Mouse (Mus musculus) embryo, embryonic 10 days (tissue): ENCODE results near the gene Fcer1g.

Source experiments
- DNase-seq: peaks from one replicate; pipeline ENCODE4 v3.0.0-alpha.2; 2015; ENCODE audit warnings: low spot score

Fcer1g gene

GRCm38 (mm10) chr1:171265971-171266744 lies 32.0 kb upstream of the Fcer1g start:
- DNase-seq: no peak

GRCm38 (mm10) chr1:171263666-171264461 lies 29.7 kb upstream of the Fcer1g start:
- no peak for DNase-seq

GRCm38 (mm10) chr1:171263185-171263611 lies 29.0 kb upstream of the Fcer1g start:
- DNase-seq: peak; percentile 54

GRCm38 (mm10) chr1:171262594-171263130 lies 28.5 kb upstream of the Fcer1g start:
- DNase-seq: peak; percentile 23

- no peak for DNase-seq
Measured at GRCm38 (mm10) chr1:171260316-171260715, 26.2 kb upstream of the Fcer1g start.

- DNase-seq: no peak
Measured at GRCm38 (mm10) chr1:171258921-171259320, 24.8 kb upstream of the Fcer1g start.

- DNase-seq: no peak
Measured at GRCm38 (mm10) chr1:171257781-171258180, 23.6 kb upstream of the Fcer1g start.

- DNase-seq: peak; percentile 76
Measured at GRCm38 (mm10) chr1:171256937-171257548, 22.9 kb upstream of the Fcer1g start.

GRCm38 (mm10) chr1:171256095-171256818 lies 22.1 kb upstream of the Fcer1g start:
- DNase-seq: no peak

- no peak for DNase-seq
Measured at GRCm38 (mm10) chr1:171252415-171252814, 18.2 kb upstream of the Fcer1g start.

- DNase-seq: peak; percentile 68
Measured at GRCm38 (mm10) chr1:171251594-171252324, 17.6 kb upstream of the Fcer1g start.

GRCm38 (mm10) chr1:171250680-171251593 lies 16.8 kb upstream of the Fcer1g start, which contains the start of gene Ndufs2:
TSS of gene Ndufs2 (minus strand) at chr1:171251388.
- peak; percentile 67 for DNase-seq

GRCm38 (mm10) chr1:171249913-171250600 lies 15.9 kb upstream of the Fcer1g start, which contains the start of gene Adamts4:
TSS of gene Adamts4 (plus strand) at chr1:171250421.
- DNase-seq: peak; percentile 76

GRCm38 (mm10) chr1:171248386-171249226 lies 14.4 kb upstream of the Fcer1g start:
- DNase-seq: peak; percentile 39

- no peak for DNase-seq
Measured at GRCm38 (mm10) chr1:171247916-171248315, 13.8 kb upstream of the Fcer1g start.

GRCm38 (mm10) chr1:171247453-171247841 lies 13.3 kb upstream of the Fcer1g start:
- DNase-seq: no peak

- peak; percentile 99 for DNase-seq
Measured at GRCm38 (mm10) chr1:171246709-171247452, 12.7 kb upstream of the Fcer1g start.
